Mouse (Mus musculus) lung, embryonic 15.5 days (tissue): ENCODE results near the gene 0610010K14Rik. TPM values are rescaled to one million over a fixed set of nuclear protein-coding genes. Genes with fewer than 3 reads are reported as not detected.
A peak's percentile ranks its signal among the peaks of the same experiment; 100 is the strongest.

Source experiments
- ATAC-seq: fragments of 200-750 bp; cut with Nextera tagmentation; 2 replicates; pipeline ENCODE4 v1.8.0; 2017; ENCODE audit warnings: moderate number of reproducible peaks, borderline replicate concordance; ENCODE audit not compliant: low FRiP score, low TSS enrichment; ENCODE audit errors: extremely low read depth
- H3K27ac ChIP-seq: fragments of 300-500 bp; sonication (generic); 2 replicates; pipeline ENCODE4 v1.5.1; 2015; ENCODE audit warnings: moderate library complexity, mild to moderate bottlenecking, inconsistent platforms
- H3K27me3 ChIP-seq: fragments of 300-500 bp; sonication (generic); 2 replicates; pipeline ENCODE4 v1.6.1; 2015; ENCODE audit warnings: inconsistent platforms
- H3K36me3 ChIP-seq: fragments of 300-500 bp; sonication (generic); 2 replicates; pipeline ENCODE4 v1.6.1; 2015; ENCODE audit warnings: inconsistent platforms
- H3K4me1 ChIP-seq: fragments of 300-500 bp; sonication (generic); 2 replicates; pipeline ENCODE4 v1.6.1; 2015; ENCODE audit warnings: inconsistent platforms
- H3K4me2 ChIP-seq: fragments of 300-500 bp; sonication (generic); 2 replicates; pipeline ENCODE4 v1.6.1; 2015; ENCODE audit warnings: inconsistent platforms, mild to moderate bottlenecking, moderate library complexity
- H3K4me3 ChIP-seq: fragments of 300-500 bp; sonication (generic); 2 replicates; pipeline ENCODE4 v1.5.1; 2015; ENCODE audit warnings: mild to moderate bottlenecking, inconsistent platforms
- H3K9ac ChIP-seq: fragments of 300-500 bp; sonication (generic); 2 replicates; pipeline ENCODE4 v1.6.1; 2015; ENCODE audit warnings: inconsistent platforms
- H3K9me3 ChIP-seq: fragments of 300-500 bp; sonication (generic); 2 replicates; pipeline ENCODE4 v1.6.1; 2016; ENCODE audit warnings: inconsistent platforms
- WGBS: fragments of 180-500 bp; shearing (Covaris S2); methylation state at CpG from one replicate; pipeline ENCODE4 v1.1.7; 2015; 5-methylcytosine and 5-hydroxymethylcytosine counted together
- polyA plus RNA-seq: library from polyadenylated mRNA; unstranded; fragments of >200 nt; fragmentation: Nextera tagmentation; extraction: Ambion mirVana; gene quantifications from 2 replicates; pipeline ENCODE4 v1.2.1, GENCODE M21; 2015

Gene 0610010K14Rik
- polyA plus RNA-seq, 1 experiment from 2014 or later = 175 TPM

GRCm38 (mm10) chr11:70213736-70214135 is 24.0 kb downstream of the 0610010K14Rik start:
- no peak for ATAC-seq
- Histone ChIP-seq H3K36me3 (no peaks in the 10 kb centered on the region), H3K4me2 (peak overlapping the region; percentile 61), H3K4me1 (peaks cover 19% of the 10 kb centered on the region), H3K9me3 (no peaks in the 10 kb centered on the region), H3K27me3 (peaks cover 49% of the 10 kb centered on the region), H3K4me3 (peak overlapping the region; percentile 32; the same call in 1 of the 2 replicates), H3K27ac (no peak overlapping the region), H3K9ac (0 out of 2 replicates have a peak overlapping the region, but pooled peaks have one; percentile 35)
- 8% methylated on average over 26 of the region's 26 CpGs for WGBS

GRCm38 (mm10) chr11:70212896-70213295 is 24.8 kb downstream of the 0610010K14Rik start:
- H3K4me2 ChIP-seq = no peak overlapping the region
- no peak overlapping the region for H3K4me3 ChIP-seq
- peaks cover 19% of the 10 kb centered on the region for H3K4me1 ChIP-seq
- H3K36me3 ChIP-seq = no peaks in the 10 kb centered on the region
- WGBS = 9% methylated on average over 9 of the region's 9 CpGs
- H3K9me3 ChIP-seq = no peaks in the 10 kb centered on the region
- H3K27me3 ChIP-seq = peaks cover 49% of the 10 kb centered on the region
- no peak overlapping the region for H3K27ac ChIP-seq
- no peak for ATAC-seq
- H3K9ac ChIP-seq = no peak overlapping the region

DNA sequence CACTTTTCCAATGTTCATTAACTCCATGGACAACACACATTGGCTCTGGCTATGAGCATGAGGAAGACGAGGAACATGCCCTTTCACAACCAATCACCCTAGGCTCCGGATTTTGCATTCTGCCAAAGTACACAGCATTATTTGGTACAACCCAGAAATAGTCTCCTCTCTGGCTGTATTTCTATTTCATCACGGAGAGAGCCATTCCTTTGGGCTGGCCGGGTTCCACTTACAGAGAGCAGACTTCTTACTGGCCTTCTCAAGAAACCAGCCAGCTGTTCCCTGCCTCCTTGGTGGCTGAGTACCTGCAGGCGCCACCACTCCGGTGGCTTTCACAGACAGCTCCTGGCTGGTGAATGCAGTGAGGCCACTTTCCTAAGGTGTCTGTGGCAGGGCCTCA is 25.3 kb downstream of the 0610010K14Rik start, which contains the start of gene Slc16a11:
Slc16a11 (plus strand) TSS at position 330 of the 400 bp plus-strand sequence.
- no peak within 1 kb of the TSS for H3K4me3 ChIP-seq
- H3K9ac ChIP-seq = no peak within 1 kb of the TSS
- H3K4me2 ChIP-seq = peak within 1 kb of the TSS; percentile 61; the same call in 1 of the 2 replicates
- no peak within 1 kb of the TSS for H3K27ac ChIP-seq
- ATAC-seq = no peak
- WGBS = 52% methylated on average over 6 of the region's 6 CpGs
- no peaks in the 10 kb centered on the region for H3K9me3 ChIP-seq
- H3K27me3 ChIP-seq = peaks cover 49% of the 10 kb centered on the region
- H3K36me3 ChIP-seq = no peaks in the 10 kb centered on the region
- peaks cover 19% of the 10 kb centered on the region for H3K4me1 ChIP-seq

DNA sequence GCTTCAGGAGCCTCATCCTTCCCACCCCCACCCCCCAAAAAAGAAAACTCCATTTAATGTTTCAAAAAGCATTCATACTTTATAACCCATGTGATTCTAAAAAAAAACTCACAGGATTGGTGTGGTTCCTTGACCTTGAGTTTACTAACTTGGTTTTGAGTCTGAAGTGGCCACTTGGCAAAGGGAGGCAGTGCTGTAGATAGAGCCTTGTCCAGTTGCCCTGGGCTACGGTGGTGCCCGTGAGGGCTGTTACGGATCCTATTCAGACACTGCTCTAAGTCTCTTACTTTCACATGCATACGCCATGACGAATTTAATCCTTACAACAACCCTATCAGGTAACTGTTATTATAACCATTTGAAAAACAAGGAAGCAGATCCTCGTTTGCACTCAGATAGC is 25.7 kb downstream of the 0610010K14Rik start:
- peaks cover 45% of the 10 kb centered on the region for H3K27me3 ChIP-seq

GRCm38 (mm10) chr11:70210681-70211080 is 27.0 kb downstream of the 0610010K14Rik start:
- Histone ChIP-seq H3K9me3 (no peaks in the 10 kb centered on the region), H3K9ac (no peak overlapping the region), H3K4me1 (peaks cover 19% of the 10 kb centered on the region), H3K27me3 (peaks cover 32% of the 10 kb centered on the region), H3K27ac (no peak overlapping the region), H3K4me3 (no peak overlapping the region), H3K36me3 (no peaks in the 10 kb centered on the region), H3K4me2 (no peak overlapping the region)
- 64% methylated on average over 2 of the region's 2 CpGs for WGBS
- no peak for ATAC-seq

More for the DNA sequence above, 25.7 kb downstream of the 0610010K14Rik start:
- 68% methylated on average over 6 of the region's 6 CpGs for WGBS
- Histone ChIP-seq H3K27ac (no peak overlapping the region), H3K4me3 (no peak overlapping the region), H3K9ac (no peak overlapping the region), H3K4me1 (peaks cover 19% of the 10 kb centered on the region), H3K9me3 (no peaks in the 10 kb centered on the region), H3K36me3 (no peaks in the 10 kb centered on the region), H3K4me2 (no peak overlapping the region)
- ATAC-seq = no peak

- ATAC-seq = no peak
- Histone ChIP-seq H3K4me2 (no peak overlapping the region), H3K27ac (no peak overlapping the region), H3K9me3 (no peaks in the 10 kb centered on the region), H3K36me3 (no peaks in the 10 kb centered on the region), H3K27me3 (peaks cover 14% of the 10 kb centered on the region), H3K9ac (no peak overlapping the region), H3K4me1 (peaks cover 6% of the 10 kb centered on the region), H3K4me3 (no peak overlapping the region)
- 57% methylated on average over 5 of the region's 5 CpGs for WGBS
Observed at GRCm38 (mm10) chr11:70208778-70209388, 28.8 kb downstream of the 0610010K14Rik start.

DNA sequence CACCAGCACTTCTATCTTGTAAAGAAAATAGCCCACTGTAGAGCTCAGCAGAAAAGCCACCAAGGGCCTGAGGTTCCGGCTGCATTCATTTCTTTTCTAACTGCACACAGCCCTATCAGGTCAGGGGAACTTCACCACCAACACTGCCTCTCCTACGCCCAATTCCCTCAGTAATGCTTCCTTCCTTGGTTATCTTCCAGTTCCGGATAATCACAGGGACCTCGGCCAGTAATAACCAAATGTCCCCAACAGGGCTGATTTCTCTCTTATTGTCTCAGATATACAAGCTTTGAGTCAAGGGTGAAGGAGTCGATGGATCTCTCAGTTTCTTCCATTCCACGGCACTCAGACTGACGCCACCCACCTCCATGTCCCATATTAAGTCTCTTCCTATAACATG is 30.4 kb downstream of the 0610010K14Rik start:
- Histone ChIP-seq H3K9ac (no peak overlapping the region), H3K27ac (no peak overlapping the region), H3K4me3 (no peak overlapping the region), H3K36me3 (no peaks in the 10 kb centered on the region), H3K4me2 (no peak overlapping the region), H3K4me1 (no peaks in the 10 kb centered on the region), H3K27me3 (0 out of 2 replicates have a peak, but pooled peaks cover under 1% of the 10 kb centered on the region), H3K9me3 (no peaks in the 10 kb centered on the region)
- no peak for ATAC-seq
- WGBS = 71% methylated on average over 7 of the region's 7 CpGs

- H3K36me3 ChIP-seq = no peaks in the 10 kb centered on the region
- H3K4me2 ChIP-seq = no peak overlapping the region
- H3K27me3 ChIP-seq = no peaks in the 10 kb centered on the region
- no peak overlapping the region for H3K27ac ChIP-seq
- WGBS = 81% methylated on average over 2 of the region's 2 CpGs
- H3K4me3 ChIP-seq = no peak overlapping the region
- H3K4me1 ChIP-seq = no peaks in the 10 kb centered on the region
- no peak overlapping the region for H3K9ac ChIP-seq
- no peak for ATAC-seq
- H3K9me3 ChIP-seq = no peaks in the 10 kb centered on the region
Observed at GRCm38 (mm10) chr11:70206801-70207200, 30.9 kb downstream of the 0610010K14Rik start.

- H3K4me3 ChIP-seq = no peak overlapping the region
- no peak overlapping the region for H3K27ac ChIP-seq
- WGBS = 41% methylated on average over 5 of the region's 5 CpGs
- no peaks in the 10 kb centered on the region for H3K36me3 ChIP-seq
- H3K27me3 ChIP-seq = no peaks in the 10 kb centered on the region
- H3K9me3 ChIP-seq = no peaks in the 10 kb centered on the region
- no peak for ATAC-seq
- H3K4me1 ChIP-seq = no peaks in the 10 kb centered on the region
- no peak overlapping the region for H3K9ac ChIP-seq
- H3K4me2 ChIP-seq = no peak overlapping the region
Observed at GRCm38 (mm10) chr11:70201691-70202090, 36.0 kb downstream of the 0610010K14Rik start.

GRCm38 (mm10) chr11:70200036-70200608 is 37.6 kb downstream of the 0610010K14Rik start:
- H3K9me3 ChIP-seq = no peaks in the 10 kb centered on the region
- H3K4me1 ChIP-seq = no peaks in the 10 kb centered on the region
- no peak overlapping the region for H3K9ac ChIP-seq
- no peaks in the 10 kb centered on the region for H3K36me3 ChIP-seq
- no peak overlapping the region for H3K4me2 ChIP-seq
- no peak overlapping the region for H3K27ac ChIP-seq
- no peaks in the 10 kb centered on the region for H3K27me3 ChIP-seq
- ATAC-seq = no peak
- no peak overlapping the region for H3K4me3 ChIP-seq
- WGBS = 77% methylated on average over 5 of the region's 5 CpGs

GRCm38 (mm10) chr11:70199107-70199506 is 38.6 kb downstream of the 0610010K14Rik start:
- no peak overlapping the region for H3K4me2 ChIP-seq
- H3K27ac ChIP-seq = no peak overlapping the region
- H3K9ac ChIP-seq = no peak overlapping the region
- no peak overlapping the region for H3K4me3 ChIP-seq
- H3K4me1 ChIP-seq = peaks cover 3% of the 10 kb centered on the region; the same call in 1 of the 2 replicates
- 65% methylated on average over 8 of the region's 8 CpGs for WGBS
- no peaks in the 10 kb centered on the region for H3K27me3 ChIP-seq
- no peak for ATAC-seq
- no peaks in the 10 kb centered on the region for H3K9me3 ChIP-seq
- no peaks in the 10 kb centered on the region for H3K36me3 ChIP-seq

DNA sequence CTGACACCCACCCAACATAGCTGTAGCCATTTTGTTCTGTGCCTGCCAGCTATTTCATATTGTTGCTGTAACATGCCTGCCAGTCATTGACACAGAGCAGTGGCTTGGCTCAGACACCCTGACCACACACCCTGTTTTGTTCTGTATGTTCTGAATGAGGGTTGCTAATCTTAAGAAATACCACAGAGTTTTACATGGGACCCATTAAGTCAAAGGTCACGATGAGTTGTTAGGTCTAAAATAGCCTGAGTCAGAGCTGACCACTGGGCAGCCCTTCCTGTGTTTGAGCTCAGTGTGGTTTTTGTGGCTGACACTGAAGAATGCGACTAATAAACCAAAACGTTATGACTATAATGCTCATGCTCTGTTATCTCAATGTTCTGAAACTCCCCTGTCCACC is 39.4 kb downstream of the 0610010K14Rik start:
- Histone ChIP-seq H3K9ac (no peak overlapping the region), H3K4me3 (no peak overlapping the region), H3K4me1 (peaks cover 11% of the 10 kb centered on the region; the same call in 1 of the 2 replicates), H3K9me3 (no peaks in the 10 kb centered on the region), H3K27ac (no peak overlapping the region), H3K36me3 (no peaks in the 10 kb centered on the region), H3K4me2 (no peak overlapping the region), H3K27me3 (no peaks in the 10 kb centered on the region)
- no peak for ATAC-seq
- WGBS = 74% methylated on average over 3 of the region's 3 CpGs
